Mouse (Mus musculus): ENCODE data around the gene Olfr484.
"Not testable (repeated sequence)": the region's sequence is repeated elsewhere in the genome, so short reads cannot be mapped to it uniquely, and the experiment has no call there.

The Olfr484 gene

GRCm38 (mm10) chr7:108127349-108127748 is at the start of gene Olfr484:
Gene Olfr484, minus strand, starts transcription at chr7:108127449.
- CTCF ChIA-PET = no interaction called here
- POLR2A ChIA-PET = no interaction called here

GRCm38 (mm10) chr7:108172642-108173041 is 45.4 kb upstream of the Olfr484 start, which contains the start of gene Olfr486:
Gene Olfr486, minus strand, starts transcription at chr7:108172742.
- CTCF ChIA-PET = not testable (repeated sequence)
- POLR2A ChIA-PET = interaction anchor here in 1 of 4 experiments (0.7 kb wide), 1 partner anchor 626 kb away, joined by 5 read pairs; no protein-coding TSS in a partner anchor

- ChIA-PET POLR2A (no interaction called here), CTCF (no interaction called here)
These were observed 32.5 kb upstream of the Olfr484 start, which contains the start of gene Olfr485 for GRCm38 (mm10) chr7:108159771-108160170. Gene Olfr485, minus strand, starts transcription at chr7:108159871.

DNA sequence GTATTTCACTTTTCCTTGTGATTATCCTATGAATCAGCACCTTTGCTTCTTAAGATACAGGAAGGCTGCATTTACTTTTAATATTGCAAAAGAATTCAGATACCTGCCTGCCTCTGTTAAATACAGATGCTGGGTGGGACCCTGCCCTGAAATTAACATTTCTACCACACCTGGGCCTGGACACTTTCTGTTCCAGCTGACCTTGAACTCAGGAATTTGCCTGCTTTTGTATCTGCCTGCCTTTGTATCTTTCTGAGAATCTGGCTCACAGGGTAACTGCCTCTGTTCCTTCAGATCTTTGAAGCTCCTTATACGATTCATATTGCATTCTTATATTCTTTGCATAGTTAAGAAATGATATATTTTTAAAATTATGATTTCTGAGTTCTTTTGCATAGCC is 5.8 kb downstream of the Olfr484 start:
- POLR2A ChIA-PET = no interaction called here
- CTCF ChIA-PET = no interaction called here

DNA sequence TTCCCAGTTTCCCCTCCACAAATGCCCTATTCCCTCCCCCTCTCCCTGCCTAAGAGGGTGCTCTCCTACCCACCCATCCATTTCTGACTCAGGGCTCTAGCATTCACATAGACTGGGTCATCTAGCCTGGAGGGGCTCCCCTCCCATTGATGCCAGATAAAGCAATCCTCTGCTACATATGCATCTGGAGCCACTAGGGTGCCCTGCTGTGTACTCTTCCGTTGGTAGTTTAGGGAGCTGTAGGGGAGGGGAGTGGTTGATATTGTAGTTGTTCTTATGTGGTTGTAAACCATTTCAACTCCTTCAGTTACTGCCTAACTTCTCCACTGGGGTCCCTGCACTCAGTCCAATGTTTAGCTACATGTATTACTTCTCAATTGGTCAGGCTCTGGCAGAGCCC is 6.6 kb downstream of the Olfr484 start:
- POLR2A ChIA-PET = interaction anchor here in 1 of 4 experiments (0.5 to 1.3 kb wide), 2 partner anchors 72 to 113 kb away, joined by 3 read pairs; no protein-coding TSS in a partner anchor
- CTCF ChIA-PET = no interaction called here

- POLR2A ChIA-PET = no interaction called here
These were observed 26.7 kb downstream of the Olfr484 start, which contains the start of gene Olfr483 for GRCm38 (mm10) chr7:108100549-108100948. Gene Olfr483, plus strand, starts transcription at chr7:108100849.

GRCm38 (mm10) chr7:108097486-108097885 is 29.8 kb downstream of the Olfr484 start, which contains the start of gene Olfr482:
Gene Olfr482, minus strand, starts transcription at chr7:108097586.
- ChIA-PET POLR2A (no interaction called here), CTCF (no interaction called here)

More at GRCm38 (mm10) chr7:108100549-108100948, 26.7 kb downstream of the Olfr484 start, which contains the start of gene Olfr483:
- CTCF ChIA-PET = no interaction called here

GRCm38 (mm10) chr7:108079555-108079954 is 47.7 kb downstream of the Olfr484 start, which contains the start of gene Olfr481:
Gene Olfr481, plus strand, starts transcription at chr7:108079855.
- POLR2A ChIA-PET = no interaction called here
- CTCF ChIA-PET = no interaction called here
